Mouse (Mus musculus) hindbrain, embryonic 13.5 days (tissue): ENCODE measurements at regions not wholly inside any gene's neighbourhood (a gene's known extent, or its start where the extent isn't known, plus 50 kb on each side); places are given as distances from the start of the nearest gene placed in this dataset.

Experiments
- ATAC-seq: fragments of 200-750 bp; cut with Nextera tagmentation; 2 replicates; pipeline ENCODE4 v1.8.0; 2017; ENCODE audit warnings: moderate TSS enrichment; ENCODE audit not compliant: low FRiP score
- H3K27ac ChIP-seq: fragments of 300-500 bp; sonication (generic); 2 replicates; pipeline ENCODE4 v1.5.1; 2015; ENCODE audit warnings: inconsistent platforms, mild to moderate bottlenecking, moderate library complexity
- H3K27me3 ChIP-seq: fragments of 300-500 bp; sonication (generic); 2 replicates; pipeline ENCODE4 v1.6.1; 2015; ENCODE audit warnings: mild to moderate bottlenecking, inconsistent platforms
- H3K36me3 ChIP-seq: fragments of 300-500 bp; sonication (generic); 2 replicates; pipeline ENCODE4 v1.6.1; 2015; ENCODE audit warnings: mild to moderate bottlenecking, inconsistent platforms
- H3K4me1 ChIP-seq: fragments of 300-500 bp; sonication (generic); replicated peaks from 2 replicates; pipeline ENCODE4 v1.6.1; 2015; ENCODE audit warnings: inconsistent platforms
- H3K4me2 ChIP-seq: fragments of 300-500 bp; sonication (generic); 2 replicates; pipeline ENCODE4 v1.6.1; 2015; ENCODE audit warnings: inconsistent platforms, mild to moderate bottlenecking, moderate library complexity
- H3K4me3 ChIP-seq: fragments of 300-500 bp; sonication (generic); 2 replicates; pipeline ENCODE4 v1.5.1; 2015; ENCODE audit warnings: mild to moderate bottlenecking, inconsistent platforms
- H3K9ac ChIP-seq: fragments of 300-500 bp; sonication (generic); 2 replicates; pipeline ENCODE4 v1.6.1; 2015; ENCODE audit warnings: mild to moderate bottlenecking, inconsistent platforms
- H3K9me3 ChIP-seq: fragments of 300-500 bp; sonication (generic); 2 replicates; pipeline ENCODE4 v1.6.1; 2016; ENCODE audit warnings: inconsistent platforms
- WGBS: fragments of 180-500 bp; shearing (Covaris S2); methylation state at CpG from one replicate; pipeline ENCODE4 v1.1.7; 2015; 5-methylcytosine and 5-hydroxymethylcytosine counted together

- Histone ChIP-seq H3K36me3 (no peaks in the 10 kb centered on the region), H3K27me3 (no peaks in the 10 kb centered on the region), H3K9ac (no peak overlapping the region), H3K9me3 (no peaks in the 10 kb centered on the region), H3K4me3 (no peak overlapping the region), H3K4me1 (no peaks in the 10 kb centered on the region), H3K27ac (no peak overlapping the region), H3K4me2 (no peak overlapping the region)
- WGBS, result 92% methylated on average over 15 of the region's 15 CpGs
- ATAC-seq, result no peak
Measured at GRCm38 (mm10) chr13:112046247-112047211, 237.7 kb upstream of the Map3k1 start.

GRCm38 (mm10) chr13:112047408-112047807 is 238.6 kb upstream of the Map3k1 start:
- ATAC-seq, result no peak
- Histone ChIP-seq H3K4me3 (no peak overlapping the region), H3K27me3 (no peaks in the 10 kb centered on the region), H3K4me1 (no peaks in the 10 kb centered on the region), H3K9me3 (no peaks in the 10 kb centered on the region), H3K9ac (no peak overlapping the region), H3K27ac (no peak overlapping the region), H3K4me2 (no peak overlapping the region), H3K36me3 (no peaks in the 10 kb centered on the region)
- 83% methylated on average over 3 of the region's 3 CpGs for whole genome bisulfite sequencing

- Histone ChIP-seq H3K27ac (no peak overlapping the region), H3K9me3 (no peaks in the 10 kb centered on the region), H3K9ac (no peak overlapping the region), H3K36me3 (no peaks in the 10 kb centered on the region), H3K27me3 (no peaks in the 10 kb centered on the region), H3K4me1 (no peaks in the 10 kb centered on the region), H3K4me2 (no peak overlapping the region), H3K4me3 (no peak overlapping the region)
- WGBS, result 77% methylated on average over 13 of the region's 13 CpGs
- no peak for ATAC-seq
Measured at GRCm38 (mm10) chr13:112047874-112048273, 239.1 kb upstream of the Map3k1 start.

GRCm38 (mm10) chr13:112048327-112048726 is 239.5 kb upstream of the Map3k1 start:
- WGBS, result 95% methylated on average over 6 of the region's 6 CpGs
- no peak overlapping the region for H3K9ac ChIP-seq
- no peaks in the 10 kb centered on the region for H3K36me3 ChIP-seq
- H3K9me3 ChIP-seq, result no peaks in the 10 kb centered on the region
- H3K4me3 ChIP-seq, result no peak overlapping the region
- no peaks in the 10 kb centered on the region for H3K4me1 ChIP-seq
- H3K4me2 ChIP-seq, result no peak overlapping the region
- no peaks in the 10 kb centered on the region for H3K27me3 ChIP-seq
- ATAC-seq, result no peak
- H3K27ac ChIP-seq, result no peak overlapping the region

GRCm38 (mm10) chr13:112050892-112051291 is 237.4 kb upstream of the Ankrd55 start:
- Histone ChIP-seq H3K27ac (no peak overlapping the region), H3K9ac (no peak overlapping the region), H3K27me3 (no peaks in the 10 kb centered on the region), H3K9me3 (no peaks in the 10 kb centered on the region), H3K36me3 (no peaks in the 10 kb centered on the region), H3K4me1 (no peaks in the 10 kb centered on the region), H3K4me3 (no peak overlapping the region), H3K4me2 (no peak overlapping the region)
- no peak for ATAC-seq
- 93% methylated on average over 11 of the region's 11 CpGs for WGBS

- H3K36me3 ChIP-seq, result no peaks in the 10 kb centered on the region
- H3K27me3 ChIP-seq, result no peaks in the 10 kb centered on the region
- 85% methylated on average over 3 of the region's 3 CpGs for WGBS
- no peak for ATAC-seq
- H3K27ac ChIP-seq, result no peak overlapping the region
- no peak overlapping the region for H3K4me3 ChIP-seq
- H3K4me2 ChIP-seq, result no peak overlapping the region
- no peaks in the 10 kb centered on the region for H3K4me1 ChIP-seq
- H3K9ac ChIP-seq, result no peak overlapping the region
- no peaks in the 10 kb centered on the region for H3K9me3 ChIP-seq
Measured at GRCm38 (mm10) chr13:112052011-112052410, 236.2 kb upstream of the Ankrd55 start.

- H3K27me3 ChIP-seq, result no peaks in the 10 kb centered on the region
- 92% methylated on average over 3 of the region's 3 CpGs for WGBS
- no peaks in the 10 kb centered on the region for H3K36me3 ChIP-seq
- H3K4me1 ChIP-seq, result no peaks in the 10 kb centered on the region
- H3K4me2 ChIP-seq, result no peak overlapping the region
- no peaks in the 10 kb centered on the region for H3K9me3 ChIP-seq
- no peak overlapping the region for H3K9ac ChIP-seq
- ATAC-seq, result no peak
- H3K27ac ChIP-seq, result no peak overlapping the region
- H3K4me3 ChIP-seq, result no peak overlapping the region
Measured at GRCm38 (mm10) chr13:112052456-112052855, 235.8 kb upstream of the Ankrd55 start.

GRCm38 (mm10) chr13:112054879-112055371 is 233.3 kb upstream of the Ankrd55 start:
- H3K9ac ChIP-seq, result no peak overlapping the region
- H3K9me3 ChIP-seq, result no peaks in the 10 kb centered on the region
- no peak for ATAC-seq
- no peak overlapping the region for H3K4me3 ChIP-seq
- H3K36me3 ChIP-seq, result no peaks in the 10 kb centered on the region
- WGBS, result 85% methylated on average over 6 of the region's 6 CpGs
- H3K27ac ChIP-seq, result no peak overlapping the region
- H3K4me2 ChIP-seq, result no peak overlapping the region
- H3K4me1 ChIP-seq, result no peaks in the 10 kb centered on the region
- H3K27me3 ChIP-seq, result no peaks in the 10 kb centered on the region

- no peaks in the 10 kb centered on the region for H3K27me3 ChIP-seq
- no peak overlapping the region for H3K4me2 ChIP-seq
- 90% methylated on average over 11 of the region's 11 CpGs for WGBS
- H3K9ac ChIP-seq, result no peak overlapping the region
- H3K9me3 ChIP-seq, result no peaks in the 10 kb centered on the region
- H3K36me3 ChIP-seq, result no peaks in the 10 kb centered on the region
- H3K27ac ChIP-seq, result no peak overlapping the region
- no peak overlapping the region for H3K4me3 ChIP-seq
- no peaks in the 10 kb centered on the region for H3K4me1 ChIP-seq
- ATAC-seq, result no peak
Measured at GRCm38 (mm10) chr13:112058218-112058617, 230.0 kb upstream of the Ankrd55 start.

- no peaks in the 10 kb centered on the region for H3K9me3 ChIP-seq
- 83% methylated on average over 6 of the region's 6 CpGs for whole genome bisulfite sequencing
Measured at GRCm38 (mm10) chr13:112058771-112059170, 229.5 kb upstream of the Ankrd55 start.

GRCm38 (mm10) chr13:112062024-112062423 is 226.2 kb upstream of the Ankrd55 start:
- no peaks in the 10 kb centered on the region for H3K27me3 ChIP-seq
- H3K4me1 ChIP-seq, result 0 out of 2 replicates have a peak, but pooled peaks cover 5% of the 10 kb centered on the region
- H3K4me3 ChIP-seq, result no peak overlapping the region
- no peak overlapping the region for H3K4me2 ChIP-seq
- no peak overlapping the region for H3K9ac ChIP-seq
- no peak overlapping the region for H3K27ac ChIP-seq
- H3K36me3 ChIP-seq, result no peaks in the 10 kb centered on the region
- ATAC-seq, result no peak
- H3K9me3 ChIP-seq, result no peaks in the 10 kb centered on the region
- WGBS, result 93% methylated on average over 8 of the region's 8 CpGs

More at GRCm38 (mm10) chr13:112058771-112059170, 229.5 kb upstream of the Ankrd55 start:
- Histone ChIP-seq H3K27me3 (no peaks in the 10 kb centered on the region), H3K36me3 (no peaks in the 10 kb centered on the region), H3K4me2 (no peak overlapping the region), H3K27ac (no peak overlapping the region), H3K9ac (no peak overlapping the region), H3K4me1 (0 out of 2 replicates have a peak, but pooled peaks cover 3% of the 10 kb centered on the region), H3K4me3 (no peak overlapping the region)
- no peak for ATAC-seq

GRCm38 (mm10) chr13:112063409-112064111 is 224.7 kb upstream of the Ankrd55 start:
- Histone ChIP-seq H3K9me3 (no peaks in the 10 kb centered on the region), H3K4me1 (0 out of 2 replicates have a peak, but pooled peaks cover 5% of the 10 kb centered on the region), H3K4me3 (no peak overlapping the region), H3K4me2 (no peak overlapping the region), H3K27ac (no peak overlapping the region), H3K27me3 (no peaks in the 10 kb centered on the region), H3K36me3 (no peaks in the 10 kb centered on the region), H3K9ac (no peak overlapping the region)
- 72% methylated on average over 11 of the region's 11 CpGs for WGBS
- ATAC-seq, result no peak
